Mouse (Mus musculus) small intestine, adult 2 months (tissue): ENCODE data around the gene Pax8. TPM values are rescaled to one million over a fixed set of nuclear protein-coding genes. Genes with fewer than 3 reads are reported as not detected.

Experiments
- H3K27ac ChIP-seq: fragments of 200-500 bp; 2 replicates; pipeline ENCODE4 v1.5.1; 2012; ENCODE audit warnings: low read depth, low read length, control low read depth, inconsistent platforms; ENCODE audit not compliant: insufficient read depth
- H3K27me3 ChIP-seq: fragments of 200-500 bp; 2 replicates; pipeline ENCODE4 v1.6.1; 2012; ENCODE audit warnings: mild to moderate bottlenecking, moderate library complexity, low read length, inconsistent platforms; ENCODE audit not compliant: control insufficient read depth, insufficient read depth
- H3K36me3 ChIP-seq: fragments of 200-500 bp; 2 replicates; pipeline ENCODE4 v1.6.1; 2012; ENCODE audit warnings: mild to moderate bottlenecking, low read length, control low read depth, inconsistent platforms; ENCODE audit not compliant: control insufficient read depth, insufficient read depth
- H3K4me1 ChIP-seq: fragments of 200-500 bp; 2 replicates; pipeline ENCODE4 v1.6.1; 2012; ENCODE audit warnings: low read length, inconsistent platforms, mixed read lengths; ENCODE audit not compliant: control insufficient read depth, insufficient read depth, insufficient read length
- H3K4me3 ChIP-seq: fragments of 200-500 bp; 2 replicates; pipeline ENCODE4 v1.5.1; 2012; ENCODE audit warnings: low read depth, mild to moderate bottlenecking, control low read depth, inconsistent platforms, low read length, moderate library complexity
- CTCF ChIP-seq: fragments of 200-500 bp; IDR thresholded peaks from 2 replicates; pipeline ENCODE4 v1.5.1; 2012; ENCODE audit warnings: low read depth, mild to moderate bottlenecking, control low read depth, inconsistent platforms, low read length, moderate library complexity, mixed read lengths; ENCODE audit not compliant: insufficient replicate concordance, insufficient read length; ENCODE audit errors: extremely low read depth
- POLR2A ChIP-seq: fragments of 200-500 bp; IDR thresholded peaks from 2 replicates; pipeline ENCODE4 v1.6.1; 2012; ENCODE audit warnings: low read depth, mild to moderate bottlenecking, control low read depth, inconsistent platforms, low read length, moderate library complexity
- WGBS: fragments of 180-500 bp; shearing (Covaris S2); methylation state at CpG from one replicate; pipeline ENCODE4 v1.1.7; 2018; 5-methylcytosine and 5-hydroxymethylcytosine counted together
- polyA plus RNA-seq: library from polyadenylated mRNA; depleted of rRNA; stranded (reverse); fragments of >200 nt; gene quantifications from 2 replicates; pipeline ENCODE4 v1.2.3, GENCODE M21; 2012

Pax8 gene
- polyA plus RNA-seq, 1 experiment: 10.4 TPM

GRCm38 (mm10) chr2:24490564-24490963 lies 15.2 kb upstream of the Pax8 start:
- Histone ChIP-seq H3K4me3 (no peak overlapping the region), H3K27ac (no peak overlapping the region), H3K36me3 (no peaks in the 10 kb centered on the region), H3K27me3 (no peaks in the 10 kb centered on the region), H3K4me1 (peaks cover 3% of the 10 kb centered on the region; the same call in 1 of the 2 replicates)
- no peak for TF ChIP-seq POLR2A
- peak; percentile 72; the same call in 1 of the 2 replicates for TF ChIP-seq CTCF
- 44% methylated on average over 6 of the region's 6 CpGs for WGBS

DNA sequence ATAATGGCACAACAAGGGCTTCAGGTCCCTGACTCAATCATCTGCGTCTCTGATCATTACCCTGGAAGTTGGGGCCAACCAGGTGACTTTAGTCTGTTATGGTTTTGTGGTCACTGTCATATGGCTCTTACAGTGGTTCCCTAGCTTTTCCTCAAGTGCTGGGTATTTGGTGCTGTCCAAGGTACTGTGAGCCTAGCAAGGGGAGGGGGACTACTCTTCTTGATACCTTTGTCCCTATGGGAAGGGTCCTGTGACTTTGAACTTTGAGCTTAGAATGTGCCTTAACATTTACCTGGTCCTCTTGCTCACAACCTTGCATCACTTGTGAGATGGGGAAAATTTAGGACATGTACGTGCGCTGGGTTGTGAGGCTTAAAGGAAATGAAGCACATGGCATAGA lies 13.3 kb upstream of the Pax8 start:
- Histone ChIP-seq H3K36me3 (no peaks in the 10 kb centered on the region), H3K4me1 (peaks cover 5% of the 10 kb centered on the region; the same call in 1 of the 2 replicates), H3K4me3 (no peak overlapping the region), H3K27ac (no peak overlapping the region), H3K27me3 (no peaks in the 10 kb centered on the region)
- 75% methylated on average over 3 of the region's 3 CpGs for WGBS
- TF ChIP-seq POLR2A (no peak), CTCF (no peak)

DNA sequence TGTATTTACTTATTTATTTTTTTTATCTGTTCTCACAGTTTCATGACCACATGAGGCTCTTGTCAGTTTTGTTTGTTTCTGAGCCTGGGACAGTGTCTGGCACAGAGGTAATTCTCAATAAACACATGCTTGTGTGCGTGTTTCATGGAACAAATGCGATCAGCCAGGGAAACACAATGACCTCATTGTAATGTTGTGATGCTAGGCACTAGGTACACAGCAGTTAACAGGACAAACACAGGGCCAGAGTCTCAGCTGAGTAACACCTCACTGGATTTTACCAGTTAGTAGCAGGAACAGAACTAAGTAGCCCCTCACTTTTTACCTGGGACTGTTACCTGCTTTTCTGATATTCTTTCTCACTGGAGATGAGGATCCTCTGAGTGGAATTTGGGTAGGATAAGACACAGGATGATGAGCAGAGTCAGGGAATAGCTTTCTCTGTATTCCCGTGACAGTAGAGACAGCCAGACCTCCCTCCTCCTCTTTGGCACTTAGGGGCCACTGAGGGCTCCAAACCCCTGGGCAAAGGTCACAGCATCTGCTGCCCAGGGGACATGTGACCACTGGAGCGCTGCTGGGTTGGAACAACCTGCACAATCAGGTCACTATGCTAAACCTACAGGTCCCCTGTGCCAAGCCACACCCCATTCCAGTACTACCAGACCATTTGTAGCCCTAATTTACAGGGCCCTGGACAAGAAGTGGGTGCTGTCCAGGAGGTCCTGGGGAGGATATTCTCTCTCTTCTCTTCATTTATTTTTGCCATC lies 11.8 kb upstream of the Pax8 start:
- WGBS: 39% methylated on average over 4 of the region's 4 CpGs
- TF ChIP-seq CTCF: no peak
- no peak for TF ChIP-seq POLR2A
- Histone ChIP-seq H3K4me1 (peaks cover 5% of the 10 kb centered on the region; the same call in 1 of the 2 replicates), H3K27me3 (no peaks in the 10 kb centered on the region), H3K4me3 (no peak overlapping the region), H3K36me3 (no peaks in the 10 kb centered on the region), H3K27ac (no peak overlapping the region)

DNA sequence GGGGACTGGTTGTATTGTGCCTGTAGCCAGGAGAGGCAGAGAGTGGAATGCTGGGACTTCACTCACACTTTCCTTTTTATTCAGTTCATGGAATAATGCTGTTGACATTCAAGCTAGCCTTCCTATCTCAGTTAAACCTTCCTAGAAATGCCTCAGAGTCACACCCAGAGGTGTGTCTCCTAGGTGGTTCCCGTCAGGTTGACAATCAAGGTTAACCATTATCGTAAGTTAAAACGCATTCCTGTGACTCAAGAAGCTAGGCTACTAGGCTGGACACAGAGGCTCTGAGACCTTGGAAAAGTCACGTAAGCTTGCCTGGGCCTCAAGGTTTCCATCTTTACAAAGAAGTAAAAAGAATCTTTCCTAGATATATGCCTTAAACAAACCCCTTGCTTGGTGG lies 10.0 kb upstream of the Pax8 start:
- Histone ChIP-seq H3K4me1 (peaks cover 10% of the 10 kb centered on the region; the same call in 1 of the 2 replicates), H3K27ac (peak overlapping the region; percentile 81), H3K27me3 (no peaks in the 10 kb centered on the region), H3K36me3 (no peaks in the 10 kb centered on the region), H3K4me3 (no peak overlapping the region)
- 39% methylated on average over 4 of the region's 4 CpGs for WGBS
- TF ChIP-seq CTCF: no peak
- no peak for TF ChIP-seq POLR2A

GRCm38 (mm10) chr2:24479906-24480305 lies 4.5 kb upstream of the Pax8 start:
- Histone ChIP-seq H3K27ac (peak overlapping the region; percentile 88), H3K4me3 (peak overlapping the region; percentile 49), H3K4me1 (peaks cover 14% of the 10 kb centered on the region; the same call in 1 of the 2 replicates), H3K27me3 (no peaks in the 10 kb centered on the region), H3K36me3 (no peaks in the 10 kb centered on the region)
- WGBS: 38% methylated on average over 2 of the region's 2 CpGs
- TF ChIP-seq CTCF (no peak), POLR2A (peak; percentile 46; the same call in 1 of the 2 replicates)

GRCm38 (mm10) chr2:24479151-24479550 lies 3.8 kb upstream of the Pax8 start:
- Histone ChIP-seq H3K4me3 (peak overlapping the region; percentile 28), H3K27ac (peak overlapping the region; percentile 88), H3K36me3 (no peaks in the 10 kb centered on the region), H3K27me3 (no peaks in the 10 kb centered on the region), H3K4me1 (peaks cover 14% of the 10 kb centered on the region; the same call in 1 of the 2 replicates)
- TF ChIP-seq POLR2A (no peak), CTCF (peak; percentile 53; the same call in 1 of the 2 replicates)
- WGBS: 4% methylated on average over 1 of the region's 1 CpGs

- Histone ChIP-seq H3K4me1 (peaks cover 14% of the 10 kb centered on the region; the same call in 1 of the 2 replicates), H3K4me3 (no peak overlapping the region), H3K36me3 (no peaks in the 10 kb centered on the region), H3K27me3 (no peaks in the 10 kb centered on the region), H3K27ac (peak overlapping the region; percentile 88)
- no peak for TF ChIP-seq CTCF
- no peak for TF ChIP-seq POLR2A
- WGBS: 22% methylated on average over 4 of the region's 4 CpGs
Observed at GRCm38 (mm10) chr2:24478611-24479010, 3.2 kb upstream of the Pax8 start.
